Mouse (Mus musculus) neural tube, embryonic 11.5 days (tissue): ENCODE results near the gene Vax1. TPM values are rescaled to one million over a fixed set of nuclear protein-coding genes. Genes with fewer than 3 reads are reported as not detected.
A peak's percentile ranks its signal among the peaks of the same experiment; 100 is the strongest.

Experiments
- ATAC-seq: fragments of 200-750 bp; cut with Nextera tagmentation; 2 replicates; pipeline ENCODE4 v1.8.0; 2017; ENCODE audit warnings: moderate number of reproducible peaks, mild to moderate bottlenecking, moderate TSS enrichment, moderate library complexity; ENCODE audit not compliant: insufficient read depth, low FRiP score, low TSS enrichment
- DNase-seq: peaks from one replicate; pipeline ENCODE4 v3.0.0-alpha.2; 2015; ENCODE audit warnings: low spot score
- H3K27ac ChIP-seq: fragments of 300-500 bp; sonication (generic); 2 replicates; pipeline ENCODE4 v1.5.1; 2014; ENCODE audit warnings: low read depth, mild to moderate bottlenecking, low read length
- H3K27me3 ChIP-seq: fragments of 300-500 bp; sonication (generic); 2 replicates; pipeline ENCODE4 v1.6.1; 2014; ENCODE audit warnings: mild to moderate bottlenecking, low read length, mixed read lengths; ENCODE audit not compliant: control insufficient read depth, insufficient read depth
- H3K36me3 ChIP-seq: fragments of 300-500 bp; sonication (generic); 2 replicates; pipeline ENCODE4 v1.6.1; 2014; ENCODE audit warnings: mild to moderate bottlenecking, low read length, moderate library complexity, mixed read lengths; ENCODE audit not compliant: control insufficient read depth, insufficient read depth
- H3K4me1 ChIP-seq: fragments of 300-500 bp; sonication (generic); 2 replicates; pipeline ENCODE4 v1.6.1; 2014; ENCODE audit warnings: low read length, mixed read lengths; ENCODE audit not compliant: control insufficient read depth, insufficient read depth
- H3K4me2 ChIP-seq: fragments of 300-500 bp; sonication (generic); 2 replicates; pipeline ENCODE4 v1.6.1; 2014; ENCODE audit warnings: low read depth, mild to moderate bottlenecking, moderate library complexity
- H3K4me3 ChIP-seq: fragments of 300-500 bp; sonication (generic); 2 replicates; pipeline ENCODE4 v1.5.1; 2014; ENCODE audit warnings: low read depth, low read length
- H3K9ac ChIP-seq: fragments of 300-500 bp; sonication (generic); 2 replicates; pipeline ENCODE4 v1.6.1; 2014; ENCODE audit warnings: mild to moderate bottlenecking, low read length
- H3K9me3 ChIP-seq: fragments of 300-500 bp; sonication (generic); 2 replicates; pipeline ENCODE4 v1.6.1; 2016; ENCODE audit warnings: low read length; ENCODE audit not compliant: control insufficient read depth
- WGBS: fragments of 180-500 bp; shearing (Covaris S2); extraction: QIAGEN DNeasy Blood & Tissue Kit; methylation state at CpG from one replicate; pipeline ENCODE4 v1.1.7; 2014; 5-methylcytosine and 5-hydroxymethylcytosine counted together
- polyA plus RNA-seq: library from polyadenylated mRNA; unstranded; fragments of >200 nt; fragmentation: Nextera tagmentation; extraction: Ambion mirVana; gene quantifications from 2 replicates; pipeline ENCODE4 v1.2.1, GENCODE M21; 2014

The Vax1 gene
- polyA plus RNA-seq, 1 experiment from 2014 or later: not detected

DNA sequence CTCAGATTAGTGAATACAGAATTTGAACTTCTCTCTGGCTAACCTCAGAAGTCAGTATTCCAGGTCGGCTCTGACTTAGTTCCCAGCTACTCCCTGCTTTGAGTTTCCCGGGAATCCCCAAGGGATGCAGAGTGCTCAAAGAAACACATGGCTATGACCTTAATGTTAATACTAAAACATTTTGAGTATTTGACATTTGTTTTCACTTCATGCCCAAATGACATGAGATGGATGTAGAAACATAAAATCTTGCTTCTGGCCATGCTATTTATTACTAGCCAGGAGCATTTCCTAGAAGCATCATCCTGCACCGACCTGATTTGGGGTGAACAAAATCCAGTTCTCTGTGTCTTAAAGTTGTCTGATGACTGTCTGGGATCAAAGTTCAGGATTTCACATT, 2.9 kb upstream of the Vax1 start:
- Histone ChIP-seq H3K4me2 (no peak overlapping the region), H3K4me1 (peaks cover 6% of the 10 kb centered on the region), H3K27me3 (peaks cover 93% of the 10 kb centered on the region), H3K27ac (no peak overlapping the region), H3K9me3 (no peaks in the 10 kb centered on the region), H3K4me3 (no peak overlapping the region), H3K9ac (no peak overlapping the region), H3K36me3 (no peaks in the 10 kb centered on the region)
- no peak for ATAC-seq
- WGBS: under 1% methylated on average over 3 of the region's 3 CpGs
- DNase-seq: no peak

GRCm38 (mm10) chr19:59171871-59172245, 2.0 kb upstream of the Vax1 start:
- H3K9me3 ChIP-seq: no peaks in the 10 kb centered on the region
- H3K4me3 ChIP-seq: no peak overlapping the region
- peaks cover 96% of the 10 kb centered on the region for H3K27me3 ChIP-seq
- peaks cover 6% of the 10 kb centered on the region for H3K4me1 ChIP-seq
- no peak overlapping the region for H3K4me2 ChIP-seq
- no peaks in the 10 kb centered on the region for H3K36me3 ChIP-seq
- no peak overlapping the region for H3K9ac ChIP-seq
- 2% methylated on average over 19 of the region's 19 CpGs for WGBS
- DNase-seq (peak; percentile 31), ATAC-seq (no peak)
- no peak overlapping the region for H3K27ac ChIP-seq

- no peak overlapping the region for H3K9ac ChIP-seq
- H3K4me1 ChIP-seq: peaks cover 6% of the 10 kb centered on the region
- no peak overlapping the region for H3K4me3 ChIP-seq
- WGBS: under 1% methylated on average over 28 of the region's 38 CpGs
- no peak for DNase-seq
- H3K36me3 ChIP-seq: no peaks in the 10 kb centered on the region
- H3K27me3 ChIP-seq: peaks cover 96% of the 10 kb centered on the region
- no peak for ATAC-seq
- H3K9me3 ChIP-seq: no peaks in the 10 kb centered on the region
- H3K4me2 ChIP-seq: 0 out of 2 replicates have a peak overlapping the region, but pooled peaks have one; percentile 5
- H3K27ac ChIP-seq: no peak overlapping the region
These were observed 1.5 kb upstream of the Vax1 start for GRCm38 (mm10) chr19:59171151-59171870.

GRCm38 (mm10) chr19:59170766-59171095, 875 bp upstream of the Vax1 start:
- ATAC-seq: no peak
- H3K4me1 ChIP-seq: peaks cover 6% of the 10 kb centered on the region
- no peak overlapping the region for H3K9ac ChIP-seq
- no peaks in the 10 kb centered on the region for H3K36me3 ChIP-seq
- no peak overlapping the region for H3K27ac ChIP-seq
- 2% methylated on average over 6 of the region's 6 CpGs for WGBS
- H3K4me2 ChIP-seq: no peak overlapping the region
- peak; percentile 25 for DNase-seq
- no peak overlapping the region for H3K4me3 ChIP-seq
- H3K27me3 ChIP-seq: peaks cover 96% of the 10 kb centered on the region
- no peaks in the 10 kb centered on the region for H3K9me3 ChIP-seq

DNA sequence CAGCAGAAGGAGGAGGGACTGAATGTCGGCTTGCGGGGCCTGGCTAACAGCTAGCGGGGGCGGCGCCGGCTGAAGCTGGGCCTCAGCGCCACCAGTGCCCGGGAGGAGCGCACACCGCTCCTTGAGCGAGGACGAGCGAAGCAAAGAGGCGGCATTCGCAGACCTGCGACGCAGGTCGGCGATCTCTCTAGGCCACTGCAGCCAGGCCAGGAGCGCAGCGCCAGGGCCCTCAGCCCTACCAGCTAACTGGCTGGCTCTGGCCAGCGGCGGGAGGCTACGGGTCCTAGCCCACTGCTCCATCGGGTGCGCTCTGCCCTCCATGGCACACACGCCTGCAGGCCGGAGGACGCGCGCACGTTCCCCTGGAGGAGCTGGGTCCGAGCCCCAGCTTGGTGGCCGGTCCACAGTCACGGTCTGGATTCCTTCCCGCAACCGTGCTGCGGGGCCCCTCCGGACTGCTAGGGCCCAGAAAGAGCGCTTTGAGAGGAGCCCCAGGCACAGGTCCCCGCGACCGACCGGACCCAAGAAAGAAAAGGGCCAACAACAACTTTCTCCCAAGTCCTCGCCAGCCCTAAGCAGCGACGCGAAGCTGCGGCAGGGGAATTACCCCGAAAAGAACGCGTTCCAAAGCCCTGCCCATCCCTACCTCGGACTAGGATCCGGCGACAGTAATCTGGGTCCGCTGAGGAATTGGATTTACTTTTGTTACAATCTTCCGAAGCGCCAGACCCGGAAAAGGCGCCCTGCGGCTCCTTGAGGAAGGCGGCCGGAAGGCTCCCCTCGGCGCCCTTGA, 517 bp downstream of the Vax1 start:
- Histone ChIP-seq H3K9ac (no peak overlapping the region), H3K4me1 (peaks cover 6% of the 10 kb centered on the region), H3K36me3 (no peaks in the 10 kb centered on the region), H3K9me3 (no peaks in the 10 kb centered on the region), H3K27ac (no peak overlapping the region), H3K4me2 (peak overlapping the region; percentile 1; the same call in 1 of the 2 replicates), H3K4me3 (peak overlapping the region; percentile 2; the same call in 1 of the 2 replicates), H3K27me3 (peaks cover 97% of the 10 kb centered on the region)
- DNase-seq (no peak), ATAC-seq (no peak)
- WGBS: under 1% methylated on average over 64 of the region's 65 CpGs

DNA sequence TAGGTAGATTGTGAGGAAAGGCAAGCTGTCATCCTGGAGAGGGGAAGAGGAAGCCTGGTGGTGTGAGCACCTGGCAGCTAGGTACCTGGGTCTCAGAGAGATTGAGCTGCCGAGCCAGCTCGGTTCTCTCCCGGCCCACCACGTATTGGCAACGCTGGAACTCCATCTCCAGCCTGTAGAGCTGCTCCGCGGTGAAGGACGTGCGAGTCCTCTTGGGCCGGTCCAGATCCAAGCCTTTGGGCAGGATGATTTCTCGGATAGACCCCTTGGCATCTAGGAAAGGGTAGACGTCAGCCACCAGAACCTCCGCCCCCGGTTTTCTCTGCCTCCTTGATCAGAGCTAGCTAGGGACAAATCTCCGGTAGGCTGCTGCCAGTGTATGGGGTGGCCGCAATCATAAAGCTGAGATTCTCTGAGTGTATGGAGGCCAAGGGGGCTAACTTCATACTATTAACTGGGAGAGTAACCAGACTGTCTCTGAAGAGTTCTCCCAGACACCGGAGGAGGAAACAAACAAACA, 1.4 kb downstream of the Vax1 start:
- H3K4me3 ChIP-seq: no peak overlapping the region
- DNase-seq: no peak
- H3K9ac ChIP-seq: no peak overlapping the region
- H3K27me3 ChIP-seq: peaks cover 97% of the 10 kb centered on the region
- no peak overlapping the region for H3K27ac ChIP-seq
- peaks cover 6% of the 10 kb centered on the region for H3K4me1 ChIP-seq
- WGBS: 1% methylated on average over 17 of the region's 17 CpGs
- H3K4me2 ChIP-seq: no peak overlapping the region
- H3K9me3 ChIP-seq: no peaks in the 10 kb centered on the region
- no peaks in the 10 kb centered on the region for H3K36me3 ChIP-seq
- ATAC-seq: no peak

GRCm38 (mm10) chr19:59167871-59168270, 2.0 kb downstream of the Vax1 start:
- WGBS: 7% methylated on average over 5 of the region's 5 CpGs
- peaks cover 97% of the 10 kb centered on the region for H3K27me3 ChIP-seq
- H3K9ac ChIP-seq: no peak overlapping the region
- no peaks in the 10 kb centered on the region for H3K36me3 ChIP-seq
- H3K4me3 ChIP-seq: no peak overlapping the region
- no peak for ATAC-seq
- no peak overlapping the region for H3K4me2 ChIP-seq
- peaks cover 6% of the 10 kb centered on the region for H3K4me1 ChIP-seq
- no peak for DNase-seq
- H3K9me3 ChIP-seq: no peaks in the 10 kb centered on the region
- no peak overlapping the region for H3K27ac ChIP-seq

- Histone ChIP-seq H3K4me3 (peak overlapping the region; percentile 31; the same call in 1 of the 2 replicates), H3K4me1 (peaks cover 6% of the 10 kb centered on the region), H3K27ac (no peak overlapping the region), H3K27me3 (peaks cover 97% of the 10 kb centered on the region), H3K4me2 (peak overlapping the region; percentile 53), H3K36me3 (no peaks in the 10 kb centered on the region), H3K9ac (no peak overlapping the region), H3K9me3 (no peaks in the 10 kb centered on the region)
- under 1% methylated on average over 13 of the region's 13 CpGs for WGBS
- DNase-seq: peak; percentile 43
- ATAC-seq: no peak
These were observed 3.0 kb downstream of the Vax1 start for GRCm38 (mm10) chr19:59166879-59167278.
